Comparison of ENCODE assay signal across 15 mouse cellular contexts in the genomic region with DNA sequence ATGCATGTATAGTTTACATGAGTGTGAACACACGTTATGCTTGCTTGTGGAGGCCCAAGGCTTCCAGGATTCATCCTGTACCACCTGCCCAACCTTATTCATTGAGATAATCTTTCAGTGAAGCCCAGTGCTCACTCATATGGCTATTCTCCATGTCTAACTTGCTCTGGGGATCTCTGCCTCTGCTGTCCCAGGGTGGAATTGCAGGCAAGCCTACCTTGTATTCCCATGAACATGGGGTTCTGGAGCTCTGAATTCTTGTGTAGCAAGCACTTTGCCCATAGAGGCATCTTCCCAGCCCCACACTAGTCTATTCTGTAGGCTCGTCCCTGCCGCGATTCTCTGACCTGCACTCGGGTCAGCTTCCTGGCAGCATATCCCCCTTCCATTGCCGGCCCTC. TPM values are rescaled to one million over a fixed set of nuclear protein-coding genes. Genes with fewer than 3 reads are reported as not detected.
DNase-seq lines count a peak whose midpoint lies in the region; ATAC-seq and TF ChIP-seq lines count a peak whose summit lies in the region.
"Had no signal": no experiment of that assay in that cellular context is flagged by ENCODE, and none has a peak within 500 bp of the region (broad histone marks: within the 10 kb centered on the region; RNA-seq: fewer than 3 reads in every experiment).

No protein-coding gene starts in this region.

- H3K9ac ChIP-seq in hindbrain, embryonic 13.5 days, result no peak overlapping the region
- no peak overlapping the region for H3K9ac ChIP-seq in hindbrain, embryonic 16.5 days (ENCODE audit: low read depth, low read length)
- no peak overlapping the region for H3K9ac ChIP-seq in limb, embryonic 11.5 days (ENCODE audit: low read length)

- no peak overlapping the region for H3K4me2 ChIP-seq in hindbrain, embryonic 13.5 days
- H3K4me2 ChIP-seq in hindbrain, embryonic 16.5 days (ENCODE audit: low read length), result no peak overlapping the region
- no peak overlapping the region for H3K4me2 ChIP-seq in limb, embryonic 11.5 days (ENCODE audit: low read depth, severe bottlenecking)

- no peaks in the 10 kb centered on the region for H3K36me3 ChIP-seq in hindbrain, embryonic 13.5 days
- H3K36me3 ChIP-seq in hindbrain, embryonic 16.5 days (ENCODE audit: control insufficient read depth, insufficient read depth, low read length), result no peaks in the 10 kb centered on the region
- H3K36me3 ChIP-seq in limb, embryonic 11.5 days (ENCODE audit: control insufficient read depth, insufficient read depth, low read length), result no peaks in the 10 kb centered on the region
- H3K36me3 ChIP-seq in limb, embryonic 10.5 days, result no peaks in the 10 kb centered on the region

- DNase-seq in adrenal gland, postnatal 10 days, result peak; percentile 26
- no peak for DNase-seq in adrenal gland, postnatal 25 days
- DNase-seq in limb, embryonic 11.5 days (ENCODE audit: low spot score), result peak; percentile 31
- no peak for DNase-seq in limb, embryonic 10.5 days (ENCODE audit: low spot score)
- DNase-seq in brain, embryonic 14.5 days (ENCODE audit: low read depth), result no peak
- DNase-seq: cerebellum, adult 9-10 months; gastrocnemius, postnatal 36 days had no signal

- H3K27ac ChIP-seq in hindbrain, embryonic 13.5 days, result 0 out of 2 replicates have a peak overlapping the region, but pooled peaks have one; percentile 35
- H3K27ac ChIP-seq in hindbrain, embryonic 16.5 days (ENCODE audit: low read depth, low read length), result no peak overlapping the region
- H3K27ac ChIP-seq in limb, embryonic 11.5 days (replicated peaks; ENCODE audit: low read depth, low read length), result no peak overlapping the region
- H3K27ac ChIP-seq in limb, embryonic 10.5 days, result no peak overlapping the region

- peak; percentile 55; the same call in 1 of the 2 replicates for TF ChIP-seq CTCF in brain, embryonic 14.5 days (IDR thresholded peaks at IDR 0.05; ENCODE audit: borderline replicate concordance, extremely low read depth, insufficient read depth, insufficient read length)

- TF ChIP-seq POLR2A in brain, embryonic 14.5 days (IDR thresholded peaks at IDR 0.05; ENCODE audit: borderline replicate concordance, extremely low read depth, insufficient read depth, insufficient read length, poor library complexity, severe bottlenecking), result no peak

- no peak overlapping the region for H3K4me3 ChIP-seq in hindbrain, embryonic 13.5 days
- no peak overlapping the region for H3K4me3 ChIP-seq in hindbrain, embryonic 16.5 days (ENCODE audit: low read length)
- no peak overlapping the region for H3K4me3 ChIP-seq in limb, embryonic 11.5 days (ENCODE audit: low read depth, low read length)
- no peak overlapping the region for H3K4me3 ChIP-seq in limb, embryonic 10.5 days

- no peaks in the 10 kb centered on the region; the same call in 1 of the 2 replicates for H3K9me3 ChIP-seq in hindbrain, embryonic 13.5 days
- H3K9me3 ChIP-seq in hindbrain, embryonic 16.5 days (ENCODE audit: control insufficient read depth, low read length), result no peaks in the 10 kb centered on the region
- no peaks in the 10 kb centered on the region for H3K9me3 ChIP-seq in limb, embryonic 11.5 days (ENCODE audit: control insufficient read depth, low read length)
- H3K9me3 ChIP-seq in limb, embryonic 10.5 days (replicated peaks), result no peaks in the 10 kb centered on the region

- 0 out of 2 replicates have a peak, but pooled peaks cover 5% of the 10 kb centered on the region for H3K27me3 ChIP-seq in hindbrain, embryonic 13.5 days
- H3K27me3 ChIP-seq in hindbrain, embryonic 16.5 days (replicated peaks; ENCODE audit: control insufficient read depth, insufficient read depth, low read length), result no peaks in the 10 kb centered on the region
- H3K27me3 ChIP-seq in limb, embryonic 11.5 days (ENCODE audit: control insufficient read depth, insufficient read depth, low read length), result no peaks in the 10 kb centered on the region
- H3K27me3 ChIP-seq in limb, embryonic 10.5 days (ENCODE audit: low read depth, poor library complexity, severe bottlenecking), result peaks cover 8% of the 10 kb centered on the region; the same call in 1 of the 2 replicates

- peaks cover 13% of the 10 kb centered on the region; the same call in 1 of the 2 replicates for H3K4me1 ChIP-seq in hindbrain, embryonic 13.5 days (replicated peaks)
- peaks cover 7% of the 10 kb centered on the region for H3K4me1 ChIP-seq in hindbrain, embryonic 16.5 days (ENCODE audit: control insufficient read depth, insufficient read depth, low read depth, low read length)
- peaks cover 5% of the 10 kb centered on the region; the same call in 1 of the 2 replicates for H3K4me1 ChIP-seq in limb, embryonic 11.5 days (ENCODE audit: control insufficient read depth, insufficient read depth, low read length)
- peaks cover 21% of the 10 kb centered on the region for H3K4me1 ChIP-seq in limb, embryonic 10.5 days

- 70% methylated on average over 6 of the region's 6 CpGs for WGBS in hindbrain, embryonic 13.5 days
- 50% methylated on average over 6 of the region's 6 CpGs for WGBS in hindbrain, embryonic 16.5 days
- WGBS in limb, embryonic 11.5 days, result 62% methylated on average over 6 of the region's 6 CpGs
- WGBS in limb, embryonic 10.5 days, result 63% methylated on average over 6 of the region's 6 CpGs

- no peak for ATAC-seq in hindbrain, embryonic 13.5 days (ENCODE audit: low FRiP score)
- ATAC-seq in hindbrain, embryonic 16.5 days, result no peak
- no peak for ATAC-seq in limb, embryonic 11.5 days (ENCODE audit: insufficient number of reproducible peaks, low FRiP score, low TSS enrichment, low read depth)
- ATAC-seq in granulocyte monocyte progenitor cell, adult 5-6 weeks (replicated peaks; ENCODE audit: poor library complexity, severe bottlenecking), result no peak

RNA-seq across cellular contexts. Expression of a gene that starts 5.7 kb away (rescaled TPM):
- under 1 TPM; 0.09 to 0.12 TPM for total RNA-seq in adrenal gland, postnatal 10 days (2021)
- total RNA-seq in adrenal gland, postnatal 25 days (2021), result 0.09 TPM in 1 of 2 replicates, not detected in the other
- polyA plus RNA-seq in hindbrain, embryonic 13.5 days (2015; fragmentation: Nextera tagmentation; extraction: Ambion mirVana), result 1.9 and 2.2 TPM in 2 replicates
- 7.7 and 8.8 TPM in 2 replicates for polyA plus RNA-seq in hindbrain, embryonic 16.5 days (2015; fragmentation: Nextera tagmentation; extraction: Ambion mirVana)
- polyA plus RNA-seq in limb, embryonic 11.5 days (2014; fragmentation: Nextera tagmentation; extraction: Ambion mirVana), result 0.07 TPM in 1 of 2 replicates, not detected in the other
- 0.06 and 0.10 TPM in 2 replicates for polyA plus RNA-seq in limb, embryonic 10.5 days (2016; fragmentation: Nextera tagmentation; extraction: Ambion mirVana)
- polyA plus RNA-seq in brain, embryonic 14.5 days (2012; rRNA removed), result 5.2 and 6.9 TPM in 2 replicates
- not detected in 2 replicates for total RNA-seq in granulocyte monocyte progenitor cell, adult 5-6 weeks (2014; fragmentation: Nextera tagmentation)
- total RNA-seq in granulocyte monocyte progenitor cell, adult 5-6 weeks (2017), result not detected in 2 replicates
- total RNA-seq: hematopoietic stem cell, adult 5-6 weeks; monocyte, adult 5-6 weeks had no signal
- polyA plus RNA-seq: liver, embryonic 16.5 days had no signal

RNA-seq across cellular contexts. Expression of a gene that starts 9.8 kb away (rescaled TPM):
- not detected for total RNA-seq in adrenal gland, postnatal 10 days (2021)
- not detected in 2 replicates for total RNA-seq in adrenal gland, postnatal 25 days (2021)
- 1.1 and 1.7 TPM in 2 replicates for polyA plus RNA-seq in hindbrain, embryonic 13.5 days (2015; fragmentation: Nextera tagmentation; extraction: Ambion mirVana)
- 1.8 and 1.9 TPM in 2 replicates for polyA plus RNA-seq in hindbrain, embryonic 16.5 days (2015; fragmentation: Nextera tagmentation; extraction: Ambion mirVana)
- polyA plus RNA-seq in limb, embryonic 11.5 days (2014; fragmentation: Nextera tagmentation; extraction: Ambion mirVana), result not detected in 2 replicates
- polyA plus RNA-seq in limb, embryonic 10.5 days (2016; fragmentation: Nextera tagmentation; extraction: Ambion mirVana), result not detected in 2 replicates
- 0.38 and 0.78 TPM in 2 replicates for polyA plus RNA-seq in brain, embryonic 14.5 days (2012; rRNA removed)
- total RNA-seq in granulocyte monocyte progenitor cell, adult 5-6 weeks (2014; fragmentation: Nextera tagmentation), result not detected in 2 replicates
- total RNA-seq in granulocyte monocyte progenitor cell, adult 5-6 weeks (2017), result not detected in 2 replicates
- total RNA-seq: ES-E14; gastrocnemius, postnatal 36 days; hematopoietic stem cell, adult 5-6 weeks; monocyte, adult 5-6 weeks had no signal
- polyA plus RNA-seq: liver, embryonic 16.5 days; spleen, adult 2 months had no signal

Comparison
In these comparisons a context has a peak if more than half of its experiments do, and no peak if none do; other contexts are left out.
1. DNase-seq: peak in adrenal gland, postnatal 10 days (single experiment) and limb, embryonic 11.5 days (single experiment); none in adrenal gland, postnatal 25 days (single experiment), limb, embryonic 10.5 days (single experiment) and brain, embryonic 14.5 days (single experiment).